Mouse (Mus musculus) layer of hippocampus, adult 18-20 months (tissue): ENCODE measurements around the gene Mast4. TPM values are rescaled to one million over a fixed set of nuclear protein-coding genes. Genes with fewer than 3 reads are reported as not detected.

Experiments
- DNase-seq, 2 experiments: peaks; one replicate each; pipeline ENCODE4 v3.0.0; 2022; ENCODE audit warnings: low spot score in 2 of 2
- total RNA-seq, 2 experiments: library from RNA; stranded (reverse); gene quantifications; 2 replicates each; pipeline ENCODE4 v1.2.3; 2021

Mast4 gene
- total RNA-seq, 2 experiments from 2014 or later, result 60.1 to 68.2 TPM

DNA sequence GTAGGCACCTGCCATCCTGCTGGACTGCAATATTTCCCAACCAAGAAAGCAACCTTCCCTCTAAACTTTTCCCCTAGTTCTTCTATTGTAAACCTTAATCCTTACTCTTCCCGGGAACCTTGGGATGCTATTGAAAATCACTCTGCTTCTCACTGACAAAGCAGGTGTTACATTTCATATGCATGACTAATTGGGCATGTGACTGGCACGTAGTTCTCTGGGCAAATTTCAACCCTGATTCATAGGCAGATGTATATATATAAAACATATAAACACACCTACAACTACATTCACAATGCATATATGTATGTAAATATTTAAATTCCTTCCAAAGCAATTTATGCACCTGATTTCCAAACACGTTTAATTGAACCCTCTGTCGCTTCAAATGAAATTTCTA is 90.2 kb downstream of the Mast4 start:
- no peak for DNase-seq

DNA sequence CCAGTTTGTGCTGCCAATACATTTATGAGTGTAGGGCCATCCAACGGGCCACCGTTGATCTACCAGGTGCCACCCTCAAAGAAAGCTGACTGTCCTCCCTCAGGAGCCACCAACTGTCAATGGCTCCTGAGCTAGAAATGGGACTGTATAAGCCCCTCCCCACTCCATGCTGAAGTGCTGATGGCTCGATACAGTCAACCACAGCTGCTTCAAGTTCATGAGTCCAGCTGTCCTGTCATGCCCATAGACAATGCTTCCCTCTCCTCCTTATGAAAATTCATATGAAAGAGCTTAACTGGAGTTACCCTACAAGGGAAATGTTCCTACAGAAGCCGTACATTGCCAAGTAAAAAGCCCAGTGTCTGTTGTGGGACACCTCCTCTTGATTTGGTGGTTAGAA is 93.2 kb downstream of the Mast4 start:
- DNase-seq, result no peak

DNA sequence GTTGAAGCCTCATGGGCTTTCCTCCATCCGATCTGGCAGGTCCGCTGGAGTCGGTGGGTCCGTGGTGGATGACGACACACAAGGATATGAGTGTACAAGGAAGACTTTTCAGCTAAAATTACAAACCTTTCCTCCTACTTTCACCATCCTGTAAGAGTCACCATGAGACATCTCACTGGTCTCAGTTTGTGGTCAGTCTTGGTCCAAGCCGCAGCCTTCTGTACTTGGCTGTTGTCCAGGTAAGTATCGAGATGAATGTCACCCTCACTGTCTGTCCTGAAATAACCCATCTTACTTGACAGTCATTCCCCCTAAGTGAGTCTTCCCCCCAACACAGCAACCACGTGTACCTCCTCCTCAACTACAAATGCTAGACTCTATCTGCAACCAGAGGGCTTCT is 94.6 kb downstream of the Mast4 start:
- no peak for DNase-seq

DNA sequence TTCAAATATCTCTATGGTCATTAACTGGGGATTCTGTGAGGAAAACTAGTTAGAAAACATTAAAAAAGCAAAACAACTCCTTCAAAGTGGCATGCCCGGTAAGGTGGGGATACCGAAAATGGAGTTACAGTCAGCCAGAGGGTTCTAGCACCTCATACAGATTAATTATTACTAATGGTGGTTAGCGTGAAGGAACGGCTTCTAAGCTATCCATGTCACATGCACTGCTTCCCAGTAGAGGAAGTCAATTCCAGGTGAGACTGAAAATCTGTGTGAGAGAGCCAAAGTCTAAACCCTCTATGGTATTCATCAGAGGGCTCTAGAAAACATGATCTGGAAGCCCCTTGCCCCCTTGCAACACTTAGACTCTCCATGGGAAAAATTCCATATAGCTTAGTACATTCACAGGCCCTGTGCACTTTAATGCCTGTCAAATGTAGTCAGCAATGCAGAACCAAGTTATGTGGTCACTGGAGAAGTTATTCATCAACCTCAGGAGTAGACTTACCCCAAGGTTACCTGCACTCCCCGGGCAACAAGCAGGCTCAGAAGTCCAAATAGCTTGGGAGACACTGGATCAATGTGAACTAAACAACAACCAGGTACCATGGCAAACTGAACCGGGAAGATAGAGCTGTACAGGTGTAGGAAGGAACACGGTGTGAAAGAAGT is 96.1 kb downstream of the Mast4 start:
- DNase-seq, result no peak

DNA sequence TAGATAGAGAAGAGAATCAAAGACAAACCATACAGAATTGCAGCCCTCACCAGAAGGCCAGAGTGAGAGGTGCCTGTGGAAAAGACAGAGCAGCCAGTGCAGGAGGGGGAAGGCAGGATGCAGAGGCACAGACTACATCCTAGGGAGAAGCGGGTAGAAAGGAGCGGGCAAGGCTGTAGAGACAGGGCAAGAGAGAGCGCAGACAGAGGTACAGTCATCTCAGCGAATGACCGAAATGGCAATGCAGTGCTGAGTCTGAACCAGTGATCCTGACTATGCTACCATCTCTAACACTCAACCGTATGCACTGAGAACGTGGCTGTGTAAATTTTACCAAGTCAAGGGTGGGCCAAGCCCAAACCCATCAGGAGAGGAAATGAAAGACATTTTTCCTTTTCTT is 102.1 kb downstream of the Mast4 start:
- DNase-seq, result no peak

DNA sequence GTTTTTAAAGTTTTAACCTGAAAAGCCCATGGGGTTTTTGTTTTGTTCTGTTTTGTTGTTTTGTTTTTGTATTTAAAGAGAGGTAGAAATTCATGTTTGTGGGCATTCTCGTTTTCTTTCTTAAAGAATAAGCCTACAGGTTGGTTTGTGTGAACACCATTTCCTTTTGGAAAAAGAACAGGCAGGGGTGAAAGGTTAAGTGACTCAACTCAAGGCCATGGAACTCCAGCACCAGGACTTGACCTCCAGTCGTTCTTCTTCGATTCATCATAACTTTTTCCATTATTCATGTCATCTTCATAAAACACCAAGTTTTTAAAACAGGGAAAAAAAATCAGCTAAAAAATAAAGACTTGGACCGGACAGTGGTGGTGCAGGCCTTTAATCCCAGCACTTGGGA is 105.2 kb downstream of the Mast4 start:
- DNase-seq, result no peak

DNA sequence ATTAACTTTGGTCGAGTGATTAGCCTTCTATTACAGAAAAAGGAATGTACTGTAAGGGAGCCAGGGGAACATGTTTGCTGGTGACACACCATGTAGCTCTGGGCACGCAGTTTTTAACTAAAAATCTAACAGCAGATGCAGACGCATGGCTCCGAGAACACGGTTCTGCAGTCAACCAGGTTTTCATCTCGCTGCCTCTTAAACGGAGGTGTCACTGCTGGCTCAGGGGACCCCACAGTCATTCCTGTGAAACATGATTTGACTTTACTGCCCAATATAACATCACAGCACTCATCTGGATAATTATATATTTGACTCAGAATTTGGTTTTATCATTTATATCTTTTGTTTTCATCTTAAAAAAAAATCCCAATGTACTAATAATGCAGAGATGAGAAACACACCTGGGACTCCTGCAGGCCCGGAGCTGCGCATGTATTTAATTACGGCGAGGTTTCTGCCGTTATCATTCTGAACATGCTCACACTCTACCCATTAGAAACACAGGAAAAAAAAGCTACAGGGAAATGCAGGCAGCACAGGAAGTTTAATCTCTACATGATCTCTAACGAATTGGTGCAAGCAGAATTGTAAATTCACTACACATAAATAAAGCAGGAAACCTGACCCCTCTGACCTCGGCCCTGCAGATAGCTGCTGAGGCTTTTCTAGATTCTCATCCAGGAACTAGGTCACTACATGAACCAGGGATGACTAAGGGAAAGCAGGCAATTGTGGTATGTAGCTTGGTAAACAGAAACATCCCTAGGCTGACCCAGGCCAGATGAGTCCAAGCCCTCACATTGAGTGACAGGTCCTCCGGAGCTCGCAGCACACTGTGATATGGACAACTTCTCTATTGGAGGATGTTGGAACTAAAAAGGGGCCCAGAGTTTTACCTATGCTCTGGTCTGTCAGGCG is 108.1 kb downstream of the Mast4 start:
- DNase-seq, result peak in 1 of 2 experiments; percentile 4

DNA sequence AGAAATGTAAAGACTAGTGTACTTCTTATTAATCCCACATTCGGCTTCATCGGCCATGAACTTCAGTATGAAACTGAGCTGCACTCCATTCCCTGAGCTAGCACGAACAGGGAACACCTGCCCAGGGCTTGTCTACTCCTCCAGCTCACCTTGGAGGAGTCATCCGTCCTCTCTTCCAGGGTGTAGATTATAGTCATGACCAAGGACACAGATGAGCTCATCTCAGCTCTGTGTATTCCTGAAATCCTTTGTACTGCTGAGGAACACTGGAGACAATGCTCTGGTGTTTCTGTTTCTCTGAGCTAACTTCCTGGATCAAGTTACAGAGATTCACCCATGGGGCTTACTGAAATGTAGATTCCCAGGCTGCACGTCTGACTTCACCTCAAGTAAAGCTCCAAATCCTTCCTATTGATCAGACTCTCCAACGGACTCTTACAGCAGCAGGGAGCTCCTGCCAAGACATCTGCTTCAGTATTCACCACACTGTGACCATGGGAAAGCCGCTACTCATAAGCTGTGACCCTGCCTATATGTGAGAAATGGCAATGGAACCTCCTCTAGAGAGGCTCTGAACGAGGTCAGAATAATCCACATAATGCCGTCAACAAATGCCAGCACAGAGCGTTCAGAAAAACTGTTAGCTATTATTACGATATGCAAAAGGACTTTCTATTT is 108.9 kb downstream of the Mast4 start:
- peak in 1 of 2 experiments; percentile 45 for DNase-seq

DNA sequence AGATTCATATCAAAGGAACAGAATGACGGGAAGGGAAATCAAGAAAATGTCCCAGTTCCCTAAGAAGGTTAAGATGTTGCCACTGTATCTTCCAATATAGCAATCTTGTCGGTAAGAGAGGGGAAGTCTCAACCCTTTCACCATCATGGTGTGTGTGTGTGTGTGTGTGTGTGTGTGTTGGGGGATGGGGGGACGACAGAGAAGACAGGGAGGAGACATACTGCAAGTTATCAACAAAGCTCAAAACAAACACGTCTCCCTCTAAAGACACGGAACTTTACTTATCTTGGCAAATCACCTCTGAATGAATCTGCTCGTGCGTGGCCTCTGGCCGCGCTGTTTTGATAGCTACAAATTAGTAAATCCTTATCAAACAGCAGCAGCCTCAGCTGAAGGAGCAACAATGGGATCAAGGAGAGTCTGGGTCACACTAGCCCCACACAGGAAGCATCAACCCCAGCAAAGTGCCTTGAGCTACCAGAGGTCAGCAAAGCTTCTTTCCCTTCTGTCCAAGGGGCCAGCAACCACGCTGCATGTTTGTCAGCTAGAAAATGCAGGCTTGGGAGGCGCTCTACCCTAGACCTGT is 113.7 kb downstream of the Mast4 start:
- no peak for DNase-seq

DNA sequence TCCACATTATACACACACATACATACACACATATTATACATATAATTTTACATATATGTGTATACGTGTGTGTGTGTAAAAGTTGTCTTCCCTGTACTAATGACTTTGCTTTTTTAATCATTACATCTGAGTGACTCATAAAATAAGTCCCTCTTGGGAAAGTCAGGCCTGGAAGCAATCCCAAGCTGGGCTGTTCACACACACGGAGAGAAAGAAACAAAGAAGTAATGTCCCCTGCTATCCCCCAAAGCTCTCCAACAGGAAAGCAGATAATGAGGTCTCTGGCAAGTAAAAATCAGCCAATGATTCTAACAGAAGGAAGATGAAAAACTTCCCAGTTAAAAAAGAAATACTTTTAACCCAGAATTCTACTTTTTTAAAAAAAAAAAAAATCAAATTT is 114.3 kb downstream of the Mast4 start:
- DNase-seq, result no peak

DNA sequence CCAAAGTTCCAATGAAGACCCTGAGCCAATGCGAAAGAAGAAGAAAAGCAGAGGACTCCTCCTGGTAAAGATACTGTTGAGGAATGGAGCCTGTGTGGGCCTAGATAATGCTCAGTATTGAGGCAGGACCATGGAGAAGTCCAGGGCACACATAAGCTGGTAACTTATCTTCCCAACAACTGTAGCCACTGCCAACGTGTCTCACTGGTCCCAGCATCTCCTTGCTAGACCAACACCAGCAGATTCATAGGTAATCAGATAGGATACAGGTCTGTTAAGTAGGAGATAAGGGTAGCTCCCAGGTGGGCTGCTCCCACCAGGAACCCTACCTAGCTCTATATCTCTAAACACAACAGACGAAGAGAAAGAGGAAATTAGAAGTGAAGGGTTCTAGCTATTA is 116.8 kb downstream of the Mast4 start:
- DNase-seq, result no peak

DNA sequence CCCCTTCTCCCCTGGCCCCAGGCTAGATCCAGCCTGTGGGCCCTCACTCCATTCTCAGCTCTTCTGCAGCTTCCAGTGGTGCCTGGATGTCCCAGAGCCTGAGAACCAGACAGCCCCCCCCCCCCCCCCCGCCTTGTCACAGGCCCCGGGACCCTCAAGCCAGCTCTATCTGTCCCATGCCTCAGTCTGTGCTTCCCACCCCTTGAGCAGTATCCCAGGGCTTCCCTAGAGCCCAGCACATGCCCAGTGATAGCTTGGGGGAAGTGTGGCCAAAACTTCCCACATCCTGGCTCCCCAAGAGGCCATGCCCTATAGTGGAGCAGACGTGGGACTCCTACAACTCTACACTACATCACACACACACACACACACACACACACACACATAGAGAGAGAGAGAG is 119.8 kb downstream of the Mast4 start:
- DNase-seq, result no peak

DNA sequence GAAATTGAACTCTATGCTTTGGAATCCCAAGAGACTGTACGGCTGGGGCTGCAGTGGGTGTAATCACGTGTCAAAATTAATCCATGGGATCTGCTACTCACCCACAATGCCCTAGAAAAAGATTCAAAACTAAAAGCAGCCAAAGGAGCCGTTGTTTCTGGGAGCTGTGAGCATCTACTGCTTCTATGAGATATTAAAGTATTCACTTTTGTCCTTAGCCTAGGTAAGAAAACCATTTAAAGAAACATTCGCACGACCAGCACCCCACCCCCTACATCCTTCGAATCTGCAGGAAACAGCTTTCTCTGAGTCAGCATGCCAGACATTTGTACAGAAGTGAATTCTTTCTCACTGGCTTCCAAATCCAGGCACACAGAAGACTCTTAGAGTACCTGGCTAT is 122.3 kb downstream of the Mast4 start:
- peak in 1 of 2 experiments; percentile 27 for DNase-seq

DNA sequence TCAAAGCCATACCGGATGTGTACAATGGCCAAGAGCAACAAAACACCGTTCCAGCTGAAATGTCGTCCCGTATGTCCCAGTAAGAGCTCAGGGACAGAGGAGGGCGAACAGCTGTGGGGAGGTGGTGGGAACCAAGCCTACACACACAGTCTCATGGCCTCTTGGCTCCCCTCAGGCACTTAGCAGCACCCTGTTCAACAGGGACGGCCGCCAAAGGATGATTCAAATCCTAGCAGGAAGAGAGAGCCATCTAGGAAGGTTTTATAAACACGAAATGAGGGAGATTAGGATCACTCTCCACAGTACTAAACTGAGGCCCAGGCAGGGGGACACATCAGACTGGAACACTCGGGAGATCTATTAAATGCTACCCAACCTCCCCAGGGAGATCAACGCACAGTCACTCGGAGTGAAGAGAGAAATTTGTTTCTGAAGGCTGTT is 122.8 kb downstream of the Mast4 start:
- peak in 1 of 2 experiments; percentile 48 for DNase-seq

DNA sequence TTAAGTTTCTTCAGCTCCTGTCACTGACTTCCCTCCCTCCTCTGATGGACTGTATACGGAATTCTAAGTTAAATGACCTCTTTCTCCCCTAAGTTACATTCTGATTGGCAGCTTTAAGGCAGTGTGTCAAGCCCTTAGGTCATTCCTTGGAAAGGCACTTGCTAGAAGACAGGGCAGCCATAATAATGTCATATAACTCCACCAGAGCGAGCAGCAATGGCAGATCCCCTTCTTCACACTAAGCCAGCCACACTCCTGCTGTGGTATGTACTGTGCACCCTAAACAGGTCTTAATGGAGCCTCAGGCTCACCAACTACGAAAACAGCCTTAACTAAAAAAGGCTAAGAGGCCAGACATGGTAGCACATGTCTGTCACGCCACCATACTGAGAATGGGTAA is 123.6 kb downstream of the Mast4 start:
- no peak for DNase-seq

DNA sequence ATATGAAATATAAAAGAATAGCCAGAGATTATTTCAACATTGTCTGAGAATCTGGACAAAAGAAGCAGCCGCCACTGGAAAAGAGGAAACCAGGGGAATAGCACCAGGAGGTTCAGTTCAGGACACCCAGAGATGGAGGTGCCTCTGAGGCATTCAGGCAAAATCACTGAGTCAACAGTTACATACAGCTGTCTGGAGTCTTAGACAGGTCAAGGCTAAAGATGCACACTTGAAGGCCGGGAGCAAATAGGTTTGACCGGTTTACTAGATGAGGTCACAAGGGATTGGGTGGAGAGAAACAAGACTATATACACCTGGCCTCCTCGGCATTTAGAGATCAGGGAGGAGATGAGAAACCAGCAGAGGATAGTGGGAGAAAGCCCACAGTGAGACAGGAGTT is 127.1 kb downstream of the Mast4 start:
- DNase-seq, result no peak

DNA sequence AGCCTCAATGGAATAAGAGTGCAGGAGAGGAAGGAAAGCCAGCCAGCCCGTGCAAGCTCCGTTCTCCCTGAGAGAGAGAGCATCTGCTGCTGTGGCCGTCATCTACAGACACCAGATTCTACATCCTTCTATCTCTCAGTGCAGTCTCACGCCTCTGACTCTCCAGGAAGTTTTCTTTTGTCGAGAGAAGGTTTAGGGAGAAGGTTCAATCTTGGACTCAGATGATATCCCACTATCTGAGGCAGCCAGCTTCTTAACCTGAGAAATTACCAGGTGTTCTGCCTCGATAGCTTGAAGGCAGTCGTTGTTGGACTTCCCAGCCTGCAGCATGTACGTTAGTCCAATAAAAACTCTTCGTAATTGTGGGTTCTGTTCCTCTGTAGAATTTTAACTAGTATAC is 127.7 kb downstream of the Mast4 start:
- no peak for DNase-seq

DNA sequence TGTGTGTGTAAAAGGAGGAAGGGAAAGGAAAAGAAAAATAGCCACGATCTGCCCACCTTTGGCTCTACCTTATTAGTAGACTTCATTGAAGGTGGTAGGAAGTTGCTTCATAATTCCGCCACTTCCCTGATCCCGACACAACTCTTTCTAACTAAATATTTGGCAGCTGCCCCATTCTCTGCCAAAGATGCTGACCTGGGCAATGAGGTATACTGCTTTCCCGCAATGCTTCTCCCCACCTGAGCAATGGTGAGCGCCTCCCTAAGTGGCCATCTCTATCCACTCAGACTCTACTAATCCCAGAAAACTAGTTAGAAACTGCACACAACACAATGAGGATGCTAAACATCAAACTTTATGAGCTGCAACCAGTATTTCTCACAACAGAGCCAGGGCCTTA is 129.1 kb downstream of the Mast4 start:
- no peak for DNase-seq

DNA sequence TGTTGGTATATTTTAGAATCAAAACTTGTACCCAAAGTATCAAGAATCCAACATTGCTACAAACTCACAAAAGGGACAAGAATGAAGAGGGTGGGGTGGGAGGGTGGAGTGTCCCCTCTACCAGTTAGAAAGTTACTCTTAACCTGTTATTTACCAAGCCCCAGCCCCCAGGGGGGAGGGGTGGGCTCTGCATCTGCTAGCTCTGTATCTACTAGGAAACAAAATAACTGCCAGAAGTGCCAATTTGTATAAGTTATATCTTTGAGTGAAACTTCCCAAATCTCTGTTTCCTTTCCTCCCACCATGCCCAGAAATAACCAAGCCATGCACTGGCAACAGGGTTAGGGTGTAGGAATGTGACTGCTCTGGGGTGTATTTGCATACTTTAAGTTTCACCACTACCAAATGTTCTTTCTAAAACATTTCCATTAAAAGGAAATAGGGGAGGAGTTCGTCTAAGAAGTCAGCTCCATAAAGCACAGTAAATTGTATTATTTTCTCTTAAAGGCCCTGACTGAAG is 130.9 kb downstream of the Mast4 start:
- no peak for DNase-seq

DNA sequence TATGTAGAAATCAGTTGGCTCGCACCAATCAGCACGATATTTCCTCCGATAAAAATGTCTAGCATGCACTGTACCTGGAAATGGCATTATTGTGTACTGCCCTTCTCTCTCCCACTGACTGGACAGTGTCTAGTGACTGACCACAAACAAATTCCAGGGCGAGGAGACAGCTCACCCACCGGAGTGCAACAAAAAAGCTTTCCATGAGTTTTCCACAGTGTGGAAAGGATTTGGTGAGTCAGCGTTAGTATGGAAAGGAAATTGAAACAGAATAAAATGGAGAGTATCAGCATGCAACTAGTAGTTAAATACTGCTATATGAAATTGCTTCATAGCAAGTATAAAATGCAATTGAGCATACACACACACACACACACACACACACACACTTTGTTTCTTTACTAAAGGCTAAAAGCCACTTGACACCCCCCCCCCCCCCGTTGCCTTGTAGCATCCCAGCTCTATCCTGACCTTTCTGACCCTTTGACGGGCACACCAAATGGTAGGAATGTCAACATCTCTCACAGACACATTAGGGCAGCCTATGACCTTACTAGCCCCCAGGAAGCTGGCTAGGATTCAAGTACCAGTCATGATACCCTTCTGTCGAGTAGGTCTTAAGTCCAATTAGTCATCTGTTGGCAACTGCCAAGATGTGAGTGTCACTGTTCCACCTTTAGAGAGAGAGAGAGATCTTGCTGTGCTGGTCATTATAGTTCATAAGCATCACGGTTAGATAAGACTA is 133.1 kb downstream of the Mast4 start:
- no peak for DNase-seq
